Mouse (Mus musculus): ENCODE results near the gene Gm7861.
"Not testable (repeated sequence)": the region's sequence is repeated elsewhere in the genome, so short reads cannot be mapped to it uniquely, and the experiment has no call there.

Gene Gm7861

DNA sequence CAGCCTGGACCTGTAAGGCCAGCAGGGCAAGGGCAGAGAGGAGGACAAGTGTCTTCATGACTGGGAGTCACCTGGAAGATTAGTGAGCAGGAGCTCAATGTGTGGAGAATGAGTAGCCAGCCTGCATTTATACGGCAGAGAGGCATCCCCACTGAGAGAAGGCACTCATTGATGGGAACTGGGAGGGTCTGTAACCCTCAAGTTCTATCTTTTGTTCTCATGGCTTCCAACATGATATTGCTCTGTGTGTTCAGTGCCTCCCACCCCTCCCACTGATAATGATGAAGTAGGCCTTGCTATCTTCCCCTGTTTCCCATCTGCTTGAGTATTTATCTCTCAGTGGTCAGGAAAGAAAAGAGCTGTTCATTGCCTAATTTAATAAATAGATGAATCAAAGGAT lies at the start of gene Gm7861:
Gene Gm7861 (minus strand): TSS at position 101 of the 400 bp plus-strand sequence.
- not testable (repeated sequence) for DNase-seq (ENCODE audit: low read depth in 1 of 2, low spot score in 2 of 2)

DNA sequence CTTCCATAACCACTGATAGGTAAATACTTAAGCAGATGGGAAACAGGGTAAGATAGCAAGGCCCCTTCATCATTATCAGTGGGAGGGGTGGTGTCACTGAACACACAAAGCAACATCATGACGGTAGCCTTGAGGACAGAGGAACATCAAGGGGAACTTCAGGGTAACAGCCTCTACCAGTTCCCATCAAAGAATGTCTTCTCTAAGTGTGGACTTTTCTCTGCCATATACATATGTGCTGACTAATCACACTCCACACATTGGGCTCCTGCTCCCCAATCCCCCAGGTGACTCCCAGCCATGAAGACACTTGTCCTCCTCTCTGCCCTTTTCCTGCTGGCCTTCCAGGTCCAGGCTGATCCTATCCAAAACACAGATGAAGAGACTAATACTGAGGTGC lies 23.6 kb upstream of the Gm7861 start, which contains the start of gene Defa26:
Gene Defa26 (plus strand): TSS at position 301 of the 400 bp plus-strand sequence.
- not testable (repeated sequence) for DNase-seq (ENCODE audit: low read depth in 1 of 2, low spot score in 2 of 2)

DNA sequence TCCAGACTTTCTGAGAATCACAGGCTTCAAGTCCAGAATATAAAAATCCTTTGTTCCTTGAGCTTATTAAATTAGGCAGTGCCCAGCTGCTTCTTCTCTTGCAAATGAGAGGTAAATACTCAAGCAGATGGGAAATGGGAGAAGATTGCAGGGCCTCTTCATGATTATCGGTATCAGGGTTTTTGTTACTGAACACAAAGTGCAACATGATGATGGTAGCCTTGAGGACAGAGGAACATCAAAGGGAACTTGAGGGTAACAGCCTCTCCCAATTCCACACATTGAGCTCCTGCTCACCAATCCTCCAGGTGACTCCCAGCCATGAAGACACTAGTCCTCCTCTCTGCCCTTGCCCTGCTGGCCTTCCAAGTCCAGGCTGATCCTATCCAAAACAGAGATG lies 11.6 kb downstream of the Gm7861 start, which contains the start of gene Defa28:
Gene Defa28 (plus strand): TSS at position 301 of the 400 bp plus-strand sequence.
- DNase-seq (ENCODE audit: low read depth in 1 of 2, low spot score in 2 of 2), result not testable (repeated sequence)

DNA sequence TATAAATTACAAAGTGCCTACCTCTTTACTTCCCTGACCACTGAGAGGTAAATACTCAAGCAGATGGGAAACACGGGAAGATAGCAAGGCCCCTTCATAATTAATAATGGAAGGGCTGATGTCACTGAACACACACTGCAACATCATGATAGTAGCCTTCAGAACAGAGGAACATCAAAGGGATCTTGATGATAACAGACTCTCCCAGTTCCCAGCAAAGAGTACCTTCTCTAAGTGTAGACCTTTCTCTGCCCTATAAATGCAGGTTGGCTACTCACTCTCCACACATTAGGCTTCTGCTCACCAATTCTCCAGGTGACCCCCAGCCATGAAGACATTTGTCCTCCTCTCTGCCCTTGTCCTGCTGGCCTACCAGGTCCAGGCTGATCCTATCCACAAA lies 29.2 kb downstream of the Gm7861 start, which contains the start of gene Defa37:
Gene Defa37 (plus strand): TSS at position 301 of the 400 bp plus-strand sequence.
- not testable (repeated sequence) for DNase-seq (ENCODE audit: low read depth in 1 of 2, low spot score in 2 of 2)
